Comparison of ENCODE assay signal across 9 mouse cellular contexts in genomic region chr19:7182273-7182949, GRCm38 (mm10). TPM values are rescaled to one million over a fixed set of nuclear protein-coding genes. Genes with fewer than 3 reads are reported as not detected.
DNase-seq lines count a peak whose midpoint lies in the region; ATAC-seq and TF ChIP-seq lines count a peak whose summit lies in the region.
"Had no signal": no experiment of that assay in that cellular context is flagged by ENCODE, and none has a peak within 500 bp of the region (broad histone marks: within the 10 kb centered on the region; RNA-seq: fewer than 3 reads in every experiment).

No protein-coding gene starts in this region.

- peaks cover 84% of the 10 kb centered on the region for H3K4me1 ChIP-seq in E14TG2a.4 (replicated peaks; ENCODE audit: low read depth, low read length)
- no peaks in the 10 kb centered on the region for H3K4me1 ChIP-seq in bone marrow, adult 2 months (ENCODE audit: control insufficient read depth, insufficient read depth, low read length)
- H3K4me1 ChIP-seq in forebrain, embryonic 15.5 days: peaks cover 73% of the 10 kb centered on the region
- peaks cover 16% of the 10 kb centered on the region; the same call in 1 of the 2 replicates for H3K4me1 ChIP-seq in hindbrain, postnatal 0 days (ENCODE audit: insufficient read depth, low read length)
- peaks cover 13% of the 10 kb centered on the region for H3K4me1 ChIP-seq in small intestine, adult 2 months (ENCODE audit: control insufficient read depth, insufficient read depth, insufficient read length, low read length)

- H3K4me2 ChIP-seq in forebrain, embryonic 15.5 days (replicated peaks): peak overlapping the region; percentile 30
- 0 out of 2 replicates have a peak overlapping the region, but pooled peaks have one; percentile 0 for H3K4me2 ChIP-seq in hindbrain, postnatal 0 days (ENCODE audit: low read depth, low read length)

- no peaks in the 10 kb centered on the region for H3K9me3 ChIP-seq in E14TG2a.4 (ENCODE audit: low read length)
- no peaks in the 10 kb centered on the region for H3K9me3 ChIP-seq in forebrain, embryonic 15.5 days
- no peaks in the 10 kb centered on the region for H3K9me3 ChIP-seq in hindbrain, postnatal 0 days (ENCODE audit: low read length)
- H3K9me3 ChIP-seq: megakaryocyte, embryonic 14.5 days had no signal

- peak overlapping the region; percentile 53 for H3K4me3 ChIP-seq in E14TG2a.4 (replicated peaks; ENCODE audit: low read length)
- H3K4me3 ChIP-seq in bone marrow, adult 2 months (replicated peaks; ENCODE audit: control insufficient read depth, low read depth, low read length): peak overlapping the region; percentile 40
- no peak overlapping the region for H3K4me3 ChIP-seq in forebrain, embryonic 15.5 days
- no peak overlapping the region for H3K4me3 ChIP-seq in hindbrain, postnatal 0 days (ENCODE audit: low read length)
- H3K4me3 ChIP-seq in small intestine, adult 2 months (ENCODE audit: low read depth, low read length): peak overlapping the region; percentile 51
- H3K4me3 ChIP-seq: megakaryocyte, embryonic 14.5 days had no signal

- peaks cover 76% of the 10 kb centered on the region for H3K27me3 ChIP-seq in E14TG2a.4 (ENCODE audit: insufficient read depth, low read length)
- no peaks in the 10 kb centered on the region for H3K27me3 ChIP-seq in forebrain, embryonic 15.5 days
- peaks cover 3% of the 10 kb centered on the region for H3K27me3 ChIP-seq in hindbrain, postnatal 0 days (ENCODE audit: insufficient read depth, low read length)
- no peaks in the 10 kb centered on the region for H3K27me3 ChIP-seq in small intestine, adult 2 months (ENCODE audit: control insufficient read depth, insufficient read depth, low read length)

- H3K9ac ChIP-seq in forebrain, embryonic 15.5 days (replicated peaks): no peak overlapping the region
- no peak overlapping the region for H3K9ac ChIP-seq in hindbrain, postnatal 0 days (replicated peaks; ENCODE audit: low read length)

- H3K36me3 ChIP-seq in E14TG2a.4 (ENCODE audit: insufficient read depth, low read length): no peaks in the 10 kb centered on the region
- H3K36me3 ChIP-seq in forebrain, embryonic 15.5 days: no peaks in the 10 kb centered on the region
- no peaks in the 10 kb centered on the region for H3K36me3 ChIP-seq in hindbrain, postnatal 0 days (ENCODE audit: insufficient read depth, low read length)
- H3K36me3 ChIP-seq in small intestine, adult 2 months (ENCODE audit: control insufficient read depth, insufficient read depth, low read length): no peaks in the 10 kb centered on the region

- WGBS in bone marrow, adult 2 months: 7% methylated on average over 23 of the region's 23 CpGs
- WGBS in forebrain, embryonic 15.5 days: 2% methylated on average over 23 of the region's 23 CpGs
- WGBS in hindbrain, postnatal 0 days: 9% methylated on average over 23 of the region's 23 CpGs
- 4% methylated on average over 23 of the region's 23 CpGs for WGBS in small intestine, adult 2 months

- peak overlapping the region; percentile 19; the same call in 1 of the 2 replicates for H3K27ac ChIP-seq in bone marrow, adult 2 months (ENCODE audit: control insufficient read depth, insufficient read depth, low read depth, low read length, poor library complexity)
- H3K27ac ChIP-seq in forebrain, embryonic 15.5 days (replicated peaks): peak overlapping the region; percentile 46
- no peak overlapping the region for H3K27ac ChIP-seq in hindbrain, postnatal 0 days
- H3K27ac ChIP-seq in small intestine, adult 2 months (ENCODE audit: insufficient read depth, low read depth, low read length): 0 out of 2 replicates have a peak overlapping the region, but pooled peaks have one; percentile 5

- no peak for TF ChIP-seq POLR2A in bone marrow, adult 2 months (IDR thresholded peaks at IDR 0.05; ENCODE audit: borderline replicate concordance, control insufficient read depth, low read depth, low read length)
- TF ChIP-seq POLR2A in small intestine, adult 2 months (IDR thresholded peaks at IDR 0.05; ENCODE audit: low read depth, low read length): no peak

- TF ChIP-seq CTCF in E14TG2a.4 (conservative IDR thresholded peaks at IDR 0.05; ENCODE audit: low read length): no peak
- no peak for TF ChIP-seq CTCF in bone marrow, adult 2 months (IDR thresholded peaks at IDR 0.05; ENCODE audit: control insufficient read depth, insufficient read depth, low read length)
- no peak for TF ChIP-seq CTCF in hindbrain, postnatal 0 days (IDR thresholded peaks at IDR 0.05; ENCODE audit: low read depth)
- no peak for TF ChIP-seq CTCF in small intestine, adult 2 months (IDR thresholded peaks at IDR 0.05; ENCODE audit: extremely low read depth, insufficient read length, insufficient replicate concordance, low read depth, low read length)

- peak; percentile 92 for DNase-seq in hindbrain, postnatal 0 days (ENCODE audit: low spot score)
- DNase-seq in layer of hippocampus, postnatal 25 days (ENCODE audit: extremely low spot score in 1 of 2, low spot score in 1 of 2): peak; percentile 66 to 79
- peak; percentile 66 to 71 for DNase-seq in lung, postnatal 4 days

- peak; percentile 85 for ATAC-seq in forebrain, embryonic 15.5 days (replicated peaks)
- peak; percentile 84 for ATAC-seq in hindbrain, postnatal 0 days
- ATAC-seq in erythroid progenitor cell, adult 5-6 weeks (replicated peaks; ENCODE audit: low FRiP score, poor library complexity, severe bottlenecking): no peak

RNA-seq across cellular contexts. Expression of gene Otub1, which starts 23.7 kb away (rescaled TPM):
- 24.0 and 45.5 TPM in 2 replicates for polyA plus RNA-seq in bone marrow, adult 2 months (2011; ENCODE audit: insufficient read depth, insufficient read length, low replicate concordance, missing spikeins)
- 232 and 233 TPM in 2 replicates for polyA plus RNA-seq in forebrain, embryonic 15.5 days (2015; fragmentation: Nextera tagmentation; extraction: Ambion mirVana)
- 216 and 233 TPM in 2 replicates for total RNA-seq in hindbrain, postnatal 0 days (2014; rRNA removed)
- 248 and 253 TPM in 2 replicates for polyA plus RNA-seq in hindbrain, postnatal 0 days (2015; fragmentation: Nextera tagmentation; extraction: Ambion mirVana)
- total RNA-seq in layer of hippocampus, postnatal 25 days (2021): 100 to 1,000 TPM; 291 to 300 TPM
- 61.9 and 113 TPM in 2 replicates for polyA plus RNA-seq in small intestine, adult 2 months (2012; rRNA removed)
- total RNA-seq in erythroid progenitor cell, adult 5-6 weeks (2015; ENCODE audit: low replicate concordance): 17.3 and 25.6 TPM in 2 replicates
- total RNA-seq in erythroid progenitor cell, adult 5-6 weeks (2017; ENCODE audit: low replicate concordance): 8.2 and 10.0 TPM in 2 replicates

RNA-seq across cellular contexts. Expression of gene Cox8a, which starts 35.0 kb away (rescaled TPM):
- 369 and 431 TPM in 2 replicates for polyA plus RNA-seq in bone marrow, adult 2 months (2011; ENCODE audit: insufficient read depth, insufficient read length, low replicate concordance, missing spikeins)
- 656 and 676 TPM in 2 replicates for polyA plus RNA-seq in forebrain, embryonic 15.5 days (2015; fragmentation: Nextera tagmentation; extraction: Ambion mirVana)
- 1,715 and 1,845 TPM in 2 replicates for total RNA-seq in hindbrain, postnatal 0 days (2014; rRNA removed)
- polyA plus RNA-seq in hindbrain, postnatal 0 days (2015; fragmentation: Nextera tagmentation; extraction: Ambion mirVana): 2,044 and 2,080 TPM in 2 replicates
- 1,000 to 10,000 TPM; 1,060 to 1,153 TPM for total RNA-seq in layer of hippocampus, postnatal 25 days (2021)
- 3,019 and 4,573 TPM in 2 replicates for polyA plus RNA-seq in small intestine, adult 2 months (2012; rRNA removed)
- total RNA-seq in erythroid progenitor cell, adult 5-6 weeks (2015; ENCODE audit: low replicate concordance): 226 and 267 TPM in 2 replicates
- total RNA-seq in erythroid progenitor cell, adult 5-6 weeks (2017; ENCODE audit: low replicate concordance): 106 and 241 TPM in 2 replicates

RNA-seq across cellular contexts. Expression of gene Naa40, which starts 58.6 kb away (rescaled TPM):
- 16.3 and 17.7 TPM in 2 replicates for polyA plus RNA-seq in bone marrow, adult 2 months (2011; ENCODE audit: insufficient read depth, insufficient read length, low replicate concordance, missing spikeins)
- 69.2 and 69.5 TPM in 2 replicates for polyA plus RNA-seq in forebrain, embryonic 15.5 days (2015; fragmentation: Nextera tagmentation; extraction: Ambion mirVana)
- 56.5 and 59.7 TPM in 2 replicates for total RNA-seq in hindbrain, postnatal 0 days (2014; rRNA removed)
- 42.7 and 42.8 TPM in 2 replicates for polyA plus RNA-seq in hindbrain, postnatal 0 days (2015; fragmentation: Nextera tagmentation; extraction: Ambion mirVana)
- total RNA-seq in layer of hippocampus, postnatal 25 days (2021): 10 to 100 TPM; 24.6 to 34.6 TPM
- 8.2 and 13.1 TPM in 2 replicates for polyA plus RNA-seq in small intestine, adult 2 months (2012; rRNA removed)
- 35.6 and 47.2 TPM in 2 replicates for total RNA-seq in erythroid progenitor cell, adult 5-6 weeks (2015; ENCODE audit: low replicate concordance)
- total RNA-seq in erythroid progenitor cell, adult 5-6 weeks (2017; ENCODE audit: low replicate concordance): 44.8 and 57.3 TPM in 2 replicates

Comparison
In these comparisons a context has a peak if more than half of its experiments do, and no peak if none do; other contexts are left out.
1. H3K4me3 ChIP-seq: peak in E14TG2a.4 (single experiment), bone marrow, adult 2 months (single experiment) and small intestine, adult 2 months (single experiment); none in forebrain, embryonic 15.5 days (single experiment) and hindbrain, postnatal 0 days (single experiment).
2. Peak in every context shown above with its lines, with median percentiles within 50 percentile points of each other: DNase-seq.